Mouse (Mus musculus) liver, adult 2 months (tissue): ENCODE measurements at regions not wholly inside any gene's neighbourhood (a gene's known extent, or its start where the extent isn't known, plus 50 kb on each side); places are given as distances from the start of the nearest gene placed in this dataset.

Source experiments
- DNase-seq: peaks from one replicate; pipeline ENCODE4 v3.0.0-alpha.2; 2011; ENCODE audit warnings: low read depth, low spot score; ENCODE audit errors: extremely low read depth
- H3K27ac ChIP-seq: fragments of 200-500 bp; replicated peaks from 2 replicates; pipeline ENCODE4 v1.5.1; 2012; ENCODE audit warnings: low read depth, mild to moderate bottlenecking, control low read depth, inconsistent platforms, low read length; ENCODE audit not compliant: insufficient read depth
- H3K27me3 ChIP-seq: fragments of 200-500 bp; 2 replicates; pipeline ENCODE4 v1.6.1; 2012; ENCODE audit warnings: mild to moderate bottlenecking, moderate library complexity, low read length, inconsistent platforms; ENCODE audit not compliant: control insufficient read depth, insufficient read depth
- H3K36me3 ChIP-seq: fragments of 200-500 bp; 2 replicates; pipeline ENCODE4 v1.6.1; 2012; ENCODE audit warnings: low read length, inconsistent platforms; ENCODE audit not compliant: control insufficient read depth, insufficient read depth
- H3K4me1 ChIP-seq: fragments of 200-500 bp; 2 replicates; pipeline ENCODE4 v1.6.1; 2011; ENCODE audit warnings: low read length; ENCODE audit not compliant: control insufficient read depth, insufficient read depth
- H3K4me3 ChIP-seq: fragments of 200-500 bp; 2 replicates; pipeline ENCODE4 v1.5.1; 2011; ENCODE audit warnings: low read depth, mild to moderate bottlenecking, control low read depth, low read length, moderate library complexity; ENCODE audit not compliant: insufficient read depth
- H3K79me2 ChIP-seq: fragments of 200-500 bp; 2 replicates; pipeline ENCODE4 v1.6.1; 2012; ENCODE audit warnings: inconsistent platforms, mild to moderate bottlenecking, low read length, moderate library complexity; ENCODE audit not compliant: control insufficient read depth, insufficient read depth
- H3K9ac ChIP-seq: fragments of 200-500 bp; 2 replicates; pipeline ENCODE4 v1.6.1; 2012; ENCODE audit warnings: low read depth, mild to moderate bottlenecking, control low read depth, inconsistent platforms, low read length
- CTCF ChIP-seq: fragments of 200-500 bp; IDR thresholded peaks from 2 replicates; pipeline ENCODE4 v1.5.1; 2011; ENCODE audit warnings: low read depth, low read length, control low read depth
- POLR2A ChIP-seq: fragments of 200-500 bp; IDR thresholded peaks from 2 replicates; pipeline ENCODE4 v1.6.1; 2011; ENCODE audit warnings: low read length, control low read depth; ENCODE audit not compliant: insufficient read depth; ENCODE audit errors: extremely low read depth
- WGBS: fragments of 180-500 bp; shearing (Covaris S2); methylation state at CpG from one replicate; pipeline ENCODE4 v1.1.7; 2018; 5-methylcytosine and 5-hydroxymethylcytosine counted together

- 78% methylated on average over 6 of the region's 6 CpGs for WGBS
- no peaks in the 10 kb centered on the region for H3K79me2 ChIP-seq
Observed at GRCm38 (mm10) chr9:94425804-94426203, 112.1 kb downstream of the 1190002N15Rik start.

GRCm38 (mm10) chr9:94424438-94425135 is 113.3 kb downstream of the 1190002N15Rik start:
- H3K36me3 ChIP-seq = no peaks in the 10 kb centered on the region
- no peaks in the 10 kb centered on the region for H3K79me2 ChIP-seq
- H3K27me3 ChIP-seq = no peaks in the 10 kb centered on the region
- no peak overlapping the region for H3K4me3 ChIP-seq
- no peak for DNase-seq
- H3K27ac ChIP-seq = no peak overlapping the region
- 91% methylated on average over 5 of the region's 5 CpGs for WGBS
- peaks cover 3% of the 10 kb centered on the region; the same call in 1 of the 2 replicates for H3K4me1 ChIP-seq
- TF ChIP-seq CTCF (no peak), POLR2A (no peak)
- H3K9ac ChIP-seq = no peak overlapping the region

More at GRCm38 (mm10) chr9:94425804-94426203, 112.1 kb downstream of the 1190002N15Rik start:
- Histone ChIP-seq H3K27ac (no peak overlapping the region), H3K36me3 (no peaks in the 10 kb centered on the region), H3K4me1 (peaks cover 3% of the 10 kb centered on the region; the same call in 1 of the 2 replicates), H3K4me3 (no peak overlapping the region), H3K27me3 (no peaks in the 10 kb centered on the region), H3K9ac (no peak overlapping the region)
- no peak for TF ChIP-seq POLR2A
- no peak for TF ChIP-seq CTCF
- DNase-seq = no peak

GRCm38 (mm10) chr9:94410546-94410945 is 127.3 kb downstream of the 1190002N15Rik start:
- H3K9ac ChIP-seq = no peak overlapping the region
- TF ChIP-seq CTCF = no peak
- TF ChIP-seq POLR2A = no peak
- no peaks in the 10 kb centered on the region for H3K79me2 ChIP-seq
- WGBS = 85% methylated on average over 8 of the region's 8 CpGs
- H3K4me1 ChIP-seq = peaks cover 8% of the 10 kb centered on the region
- no peak for DNase-seq
- H3K27ac ChIP-seq = no peak overlapping the region
- H3K4me3 ChIP-seq = no peak overlapping the region
- H3K27me3 ChIP-seq = no peaks in the 10 kb centered on the region
- no peaks in the 10 kb centered on the region for H3K36me3 ChIP-seq

- Histone ChIP-seq H3K9ac (no peak overlapping the region), H3K79me2 (no peaks in the 10 kb centered on the region), H3K4me3 (no peak overlapping the region), H3K27ac (no peak overlapping the region), H3K36me3 (no peaks in the 10 kb centered on the region), H3K27me3 (no peaks in the 10 kb centered on the region), H3K4me1 (peaks cover 8% of the 10 kb centered on the region)
- no peak for DNase-seq
- TF ChIP-seq POLR2A (no peak), CTCF (no peak)
- WGBS = 85% methylated on average over 3 of the region's 3 CpGs
Observed at GRCm38 (mm10) chr9:94410042-94410441, 127.8 kb downstream of the 1190002N15Rik start.

- Histone ChIP-seq H3K9ac (no peak overlapping the region), H3K36me3 (no peaks in the 10 kb centered on the region), H3K79me2 (no peaks in the 10 kb centered on the region), H3K4me1 (peaks cover 8% of the 10 kb centered on the region), H3K27ac (no peak overlapping the region), H3K4me3 (no peak overlapping the region), H3K27me3 (no peaks in the 10 kb centered on the region)
- WGBS = 36% methylated on average over 7 of the region's 7 CpGs
- TF ChIP-seq POLR2A (no peak), CTCF (no peak)
- peak; percentile 71 for DNase-seq
Observed at GRCm38 (mm10) chr9:94408635-94409323, 129.1 kb downstream of the 1190002N15Rik start.

GRCm38 (mm10) chr9:94407671-94408070 is 130.2 kb downstream of the 1190002N15Rik start:
- no peaks in the 10 kb centered on the region for H3K79me2 ChIP-seq
- no peaks in the 10 kb centered on the region for H3K36me3 ChIP-seq
- H3K27ac ChIP-seq = no peak overlapping the region
- H3K9ac ChIP-seq = no peak overlapping the region
- H3K27me3 ChIP-seq = no peaks in the 10 kb centered on the region
- TF ChIP-seq POLR2A (no peak), CTCF (no peak)
- no peak overlapping the region for H3K4me3 ChIP-seq
- 94% methylated on average over 10 of the region's 10 CpGs for WGBS
- no peak for DNase-seq
- H3K4me1 ChIP-seq = peaks cover 8% of the 10 kb centered on the region
